Mouse (Mus musculus) heart, adult 18-20 months (tissue): ENCODE results near the gene Dpep3. TPM values are rescaled to one million over a fixed set of nuclear protein-coding genes. Genes with fewer than 3 reads are reported as not detected.

Experiments
- DNase-seq, 2 experiments: peaks; one replicate each; pipeline ENCODE4 v3.0.0; 2021 to 2022; ENCODE audit warnings: mixed read lengths in 1 of 2
- total RNA-seq, 2 experiments: library from RNA; stranded (reverse); gene quantifications; 2 replicates each; pipeline ENCODE4 v1.2.3; 2021

The Dpep3 gene
- total RNA-seq, 2 experiments from 2014 or later = not detected

GRCm38 (mm10) chr8:105975363-105975762 is 3.9 kb downstream of the Dpep3 start:
- no peak for DNase-seq

- DNase-seq = no peak
These were observed 8.1 kb downstream of the Dpep3 start for GRCm38 (mm10) chr8:105971019-105971720.

GRCm38 (mm10) chr8:105969367-105969766 is 9.9 kb downstream of the Dpep3 start:
- no peak for DNase-seq

GRCm38 (mm10) chr8:105966692-105967311 is 12.4 kb downstream of the Dpep3 start:
- DNase-seq = peak; percentile 34 to 61

GRCm38 (mm10) chr8:105965905-105966341 is 13.3 kb downstream of the Dpep3 start, which contains the start of gene Slc12a4:
Gene Slc12a4, minus strand, starts transcription at chr8:105966097.
- DNase-seq = peak; percentile 89 to 90

GRCm38 (mm10) chr8:105965266-105965904 is 13.8 kb downstream of the Dpep3 start:
- DNase-seq = peak; percentile 68 to 81

- peak in 1 of 2 experiments; percentile 32 for DNase-seq
These were observed 14.5 kb downstream of the Dpep3 start for GRCm38 (mm10) chr8:105964506-105965265.

- DNase-seq = peak in 1 of 2 experiments; percentile 2
These were observed 17.7 kb downstream of the Dpep3 start for GRCm38 (mm10) chr8:105961536-105961935.

- no peak for DNase-seq
These were observed 18.1 kb downstream of the Dpep3 start for GRCm38 (mm10) chr8:105961101-105961500.

GRCm38 (mm10) chr8:105959350-105959749 is 19.9 kb downstream of the Dpep3 start:
- DNase-seq = peak; percentile 58 to 64

- peak; percentile 60 to 78 for DNase-seq
These were observed 21.4 kb downstream of the Dpep3 start for GRCm38 (mm10) chr8:105957813-105958212.

GRCm38 (mm10) chr8:105956556-105956955 is 22.7 kb downstream of the Dpep3 start:
- DNase-seq = peak; percentile 45 to 54

GRCm38 (mm10) chr8:105951057-105951659 is 28.1 kb downstream of the Dpep3 start:
- DNase-seq = peak; percentile 58 to 65

GRCm38 (mm10) chr8:105949350-105949749 is 29.9 kb downstream of the Dpep3 start:
- DNase-seq = peak; percentile 42 to 62

- peak in 1 of 2 experiments; percentile 41 for DNase-seq
These were observed 35.9 kb downstream of the Dpep3 start, which contains the start of gene Lcat for GRCm38 (mm10) chr8:105943321-105943739. Gene Lcat, minus strand, starts transcription at chr8:105943382.

GRCm38 (mm10) chr8:105942542-105942941 is 36.7 kb downstream of the Dpep3 start:
- no peak for DNase-seq

- no peak for DNase-seq
These were observed 37.2 kb downstream of the Dpep3 start for GRCm38 (mm10) chr8:105942026-105942425.

GRCm38 (mm10) chr8:105938306-105938669 is 40.9 kb downstream of the Dpep3 start, which contains the start of gene Psmb10:
Gene Psmb10, minus strand, starts transcription at chr8:105938444.
- peak in 1 of 2 experiments; percentile 41 for DNase-seq

GRCm38 (mm10) chr8:105937496-105938305 is 41.5 kb downstream of the Dpep3 start:
- peak; percentile 77 to 79 for DNase-seq

- DNase-seq = peak; percentile 91 to 96
These were observed 42.3 kb downstream of the Dpep3 start for GRCm38 (mm10) chr8:105936866-105937475.
